Mouse (Mus musculus): ENCODE results near the gene Bpgm.

Gene Bpgm

DNA sequence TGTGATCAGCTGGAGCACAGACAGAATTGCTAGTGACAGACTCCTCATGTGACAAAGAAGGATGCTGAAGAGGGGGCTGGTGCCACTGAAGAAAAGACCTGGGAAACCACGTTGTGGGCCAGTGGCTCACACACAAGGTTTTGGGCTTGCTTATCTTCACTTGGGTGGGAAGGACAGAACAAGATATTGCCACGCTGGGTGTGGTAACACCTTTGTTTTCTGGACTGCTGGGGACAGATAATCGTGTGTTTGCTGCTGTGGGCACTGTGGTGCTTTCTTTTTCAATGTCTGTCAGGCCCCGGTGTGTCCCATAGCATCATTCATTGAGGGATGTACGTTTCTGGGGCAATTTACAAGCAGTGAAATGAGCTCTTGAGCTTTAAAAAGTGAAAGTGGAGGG, 41.7 kb downstream of the Bpgm start:
- in situ Hi-C loops (cut with MboI; ENCODE audit: low pct_unique_long_range_greater_than_20kb in 1 of 2, low sequenced_read_pairs in 2 of 2, unreplicated experiment in 1 of 2) = loop anchor here in 1 of 2 experiments (25.0 kb wide), 1 partner anchor 395 kb away; the partner anchor contains the start of genes Stra8 and Wdr91

DNA sequence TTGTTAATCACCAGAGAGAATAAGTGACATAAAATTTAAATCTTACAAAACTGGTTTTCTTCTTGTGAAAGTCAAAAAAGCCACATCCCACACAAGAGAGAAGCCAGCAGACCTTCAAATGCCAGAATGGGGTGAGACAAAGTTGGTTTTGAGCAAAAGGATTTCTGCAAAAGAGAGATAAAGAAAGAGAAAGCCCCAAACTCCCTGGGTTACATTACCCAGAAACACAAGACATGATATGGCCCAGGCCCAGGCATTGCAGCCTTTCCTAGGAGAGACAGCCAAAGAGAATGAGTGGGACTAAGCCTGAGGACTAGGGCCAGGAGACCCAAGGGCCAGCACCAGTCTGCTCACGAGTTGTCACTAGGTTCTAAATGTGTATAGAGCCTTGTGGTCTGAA, 43.1 kb downstream of the Bpgm start:
- in situ Hi-C loops (cut with MboI; ENCODE audit: low pct_unique_long_range_greater_than_20kb in 1 of 2, low sequenced_read_pairs in 2 of 2, unreplicated experiment in 1 of 2) = loop anchor here in 1 of 2 experiments (25.0 kb wide), 1 partner anchor 393 kb away; the partner anchor contains the start of genes Stra8 and Wdr91

DNA sequence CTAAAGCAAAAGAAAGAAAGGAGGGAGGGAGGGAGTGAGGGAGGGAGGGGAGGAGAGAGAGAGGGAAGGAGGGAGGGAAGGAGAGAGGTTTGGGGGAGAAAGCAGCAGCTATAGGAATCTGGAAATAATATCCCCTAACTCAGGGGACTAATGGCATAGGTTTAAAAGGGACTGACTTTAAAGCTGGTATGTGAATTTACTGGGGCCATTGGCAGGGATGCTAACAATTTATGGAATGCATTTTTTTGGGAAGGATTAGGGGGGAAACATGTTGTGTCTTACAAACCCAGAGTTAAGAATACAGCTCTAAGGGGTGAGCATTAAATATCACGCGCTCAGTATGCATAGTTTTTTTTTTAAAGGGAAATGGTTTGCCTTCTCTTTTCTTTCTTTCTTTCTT, 44.5 kb downstream of the Bpgm start:
- in situ Hi-C loops (cut with MboI; ENCODE audit: low pct_unique_long_range_greater_than_20kb in 1 of 2, low sequenced_read_pairs in 2 of 2, unreplicated experiment in 1 of 2) = loop anchor here (10.0 to 25.0 kb wide), 2 partner anchors 234 to 392 kb away; partner anchors contain the start of genes Stra8 (in 1 of the 2) and Wdr91 (in 1 of the 2)

DNA sequence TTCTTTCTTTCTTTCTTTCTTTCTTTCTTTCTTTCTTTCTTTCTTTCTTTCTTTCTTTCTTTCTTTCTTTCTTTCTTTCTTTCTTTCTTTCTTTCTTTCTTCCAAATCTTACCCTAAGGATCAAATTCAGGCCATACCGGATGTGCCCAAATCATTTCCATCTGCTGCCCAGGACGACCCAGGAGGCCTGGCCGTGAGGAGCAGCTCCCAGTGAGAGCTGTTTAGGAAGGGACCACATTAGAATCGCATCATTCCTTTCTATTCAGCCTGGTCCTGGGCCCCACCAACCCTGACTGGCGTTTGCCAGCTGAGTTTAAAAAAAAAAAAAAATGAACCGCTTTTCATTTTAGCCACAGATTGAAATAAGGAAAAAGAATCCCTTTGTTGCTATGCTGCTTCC, 44.9 kb downstream of the Bpgm start:
- in situ Hi-C loops (cut with MboI; ENCODE audit: low pct_unique_long_range_greater_than_20kb in 1 of 2, low sequenced_read_pairs in 2 of 2, unreplicated experiment in 1 of 2) = loop anchor here (10.0 to 25.0 kb wide), 2 partner anchors 234 to 391 kb away; partner anchors contain the start of genes Stra8 (in 1 of the 2) and Wdr91 (in 1 of the 2)

DNA sequence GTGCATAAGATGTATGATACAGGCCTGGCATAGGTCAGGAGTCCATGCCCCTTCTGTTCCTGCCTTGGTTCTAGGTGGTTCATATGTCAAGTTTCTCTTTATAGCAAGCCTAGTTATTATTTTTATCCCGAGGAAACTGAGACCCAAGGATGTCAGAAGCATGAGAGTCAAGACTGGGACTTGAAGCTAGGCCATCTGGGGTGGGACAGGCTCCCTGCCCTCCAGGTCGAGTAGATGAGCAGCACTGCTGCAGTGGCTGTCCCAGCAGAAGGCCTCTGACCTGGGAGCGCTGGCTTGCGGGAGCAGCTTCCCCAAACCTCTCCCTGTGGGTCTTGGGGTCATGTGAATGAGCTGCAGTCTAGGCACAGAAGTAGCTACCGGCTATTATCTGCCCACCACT, 47.5 kb downstream of the Bpgm start:
- in situ Hi-C loops (cut with MboI; ENCODE audit: low pct_unique_long_range_greater_than_20kb in 1 of 2, low sequenced_read_pairs in 2 of 2, unreplicated experiment in 1 of 2) = loop anchor here (10.0 to 25.0 kb wide), 2 partner anchors 231 to 389 kb away; partner anchors contain the start of genes Stra8 (in 1 of the 2) and Wdr91 (in 1 of the 2)

DNA sequence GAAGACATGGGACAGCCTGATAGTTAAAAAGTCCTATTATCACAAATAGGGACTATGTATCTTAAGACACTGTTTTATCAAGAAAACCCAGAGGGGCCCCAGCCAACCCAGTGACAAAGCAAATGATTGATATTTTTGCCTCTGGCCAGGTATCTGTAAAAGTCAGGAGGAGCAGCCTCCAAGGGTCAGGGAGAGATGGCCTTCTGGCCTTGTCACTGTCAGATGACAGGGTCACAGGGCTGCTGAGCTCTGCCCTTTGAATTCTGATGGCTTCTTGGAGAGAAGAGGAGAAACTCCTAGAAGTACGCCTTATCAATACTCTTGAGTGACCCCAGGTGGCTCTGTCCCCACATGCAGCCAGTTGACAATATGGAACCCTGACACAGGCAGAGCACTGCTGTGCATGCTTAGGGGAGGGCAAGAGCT, 49.5 kb downstream of the Bpgm start:
- in situ Hi-C loops (cut with MboI; ENCODE audit: low pct_unique_long_range_greater_than_20kb in 1 of 2, low sequenced_read_pairs in 2 of 2, unreplicated experiment in 1 of 2) = loop anchor here in 1 of 2 experiments (10.0 kb wide), 1 partner anchor 229 kb away; no protein-coding TSS in a partner anchor

DNA sequence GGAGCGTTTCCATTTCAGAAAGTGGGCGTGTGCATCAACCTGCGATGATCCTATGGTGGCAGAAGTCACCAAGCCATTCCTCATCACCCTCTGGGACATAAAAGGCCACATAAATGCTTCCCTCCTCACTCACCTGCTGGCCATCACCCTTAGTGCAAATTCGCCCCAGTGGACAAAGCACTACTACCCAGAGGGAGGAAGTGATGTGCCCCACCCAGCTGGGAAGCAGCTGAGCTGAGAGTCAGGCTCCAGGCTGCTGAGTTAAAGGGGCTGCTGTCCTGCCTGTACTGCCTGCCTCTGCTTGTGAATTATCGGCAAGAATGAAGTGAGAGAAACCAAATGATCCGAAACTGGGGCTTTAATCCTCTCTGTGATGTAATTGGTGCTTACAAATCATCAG, 49.9 kb downstream of the Bpgm start:
- in situ Hi-C loops (cut with MboI; ENCODE audit: low pct_unique_long_range_greater_than_20kb in 1 of 2, low sequenced_read_pairs in 2 of 2, unreplicated experiment in 1 of 2) = loop anchor here in 1 of 2 experiments (10.0 kb wide), 1 partner anchor 229 kb away; no protein-coding TSS in a partner anchor

DNA sequence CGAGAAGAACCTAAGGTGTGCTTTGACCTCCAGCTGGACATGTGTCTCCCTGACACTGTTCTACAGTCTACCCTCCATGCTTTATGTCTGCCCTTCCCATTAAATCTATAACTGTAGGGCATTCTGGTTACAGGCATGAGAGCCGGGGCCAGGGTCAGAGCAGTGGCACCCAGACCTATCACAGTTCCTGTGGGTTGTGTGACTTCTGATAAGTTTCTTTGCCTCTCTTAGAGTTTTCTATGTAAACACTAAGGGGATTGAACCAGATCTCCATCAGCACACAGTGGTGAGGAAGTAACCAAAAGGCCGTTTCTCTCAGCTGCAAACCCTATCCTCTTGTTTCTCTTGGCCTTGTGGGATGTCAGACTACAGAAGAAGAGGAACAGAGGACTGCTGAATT, 50.4 kb downstream of the Bpgm start:
- in situ Hi-C loops (cut with MboI; ENCODE audit: low pct_unique_long_range_greater_than_20kb in 1 of 2, low sequenced_read_pairs in 2 of 2, unreplicated experiment in 1 of 2) = loop anchor here in 1 of 2 experiments (10.0 kb wide), 1 partner anchor 228 kb away; no protein-coding TSS in a partner anchor

DNA sequence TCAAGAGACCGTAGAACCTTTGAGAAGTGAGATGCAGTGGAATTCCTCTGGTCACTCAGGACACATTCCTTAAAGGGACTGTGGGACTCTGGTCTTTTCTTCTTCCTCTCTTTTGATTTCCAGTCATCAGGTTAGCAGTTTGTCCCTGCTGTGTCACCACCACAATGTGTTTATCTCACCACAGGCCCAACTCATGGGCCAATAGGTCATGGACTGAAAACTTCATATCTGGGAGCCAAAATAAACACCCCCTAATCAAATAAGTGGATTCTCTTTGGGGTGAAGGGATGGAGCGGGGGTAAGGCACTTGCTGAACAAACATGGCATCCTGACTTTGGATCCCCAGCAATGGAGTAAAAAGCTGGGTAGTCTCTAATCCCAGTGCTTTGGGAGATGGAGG, 52.1 kb downstream of the Bpgm start:
- in situ Hi-C loops (cut with MboI; ENCODE audit: low pct_unique_long_range_greater_than_20kb in 1 of 2, low sequenced_read_pairs in 2 of 2, unreplicated experiment in 1 of 2) = loop anchor here in 1 of 2 experiments (10.0 kb wide), 1 partner anchor 227 kb away; no protein-coding TSS in a partner anchor

DNA sequence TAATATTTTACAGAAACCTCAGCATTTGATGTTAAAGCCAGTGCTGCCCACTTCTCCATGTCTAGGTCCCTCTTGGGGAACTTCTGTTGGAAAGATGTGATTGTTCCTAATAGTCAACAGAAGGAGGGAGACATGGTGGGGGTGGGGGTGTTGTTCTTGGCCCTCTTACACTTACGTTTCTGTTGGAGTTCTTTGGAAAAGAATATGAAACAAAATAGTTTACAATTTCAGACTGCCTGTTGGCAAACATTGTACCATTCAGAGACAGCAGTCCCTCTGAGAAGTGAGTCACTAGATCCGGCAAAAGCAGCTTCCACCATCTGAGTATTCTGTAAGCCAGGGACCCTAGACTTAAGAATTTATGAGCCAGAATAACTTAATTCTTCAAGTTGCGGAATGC, 54.0 kb downstream of the Bpgm start:
- in situ Hi-C loops (cut with MboI; ENCODE audit: low pct_unique_long_range_greater_than_20kb in 1 of 2, low sequenced_read_pairs in 2 of 2, unreplicated experiment in 1 of 2) = loop anchor here in 1 of 2 experiments (10.0 kb wide), 1 partner anchor 225 kb away; no protein-coding TSS in a partner anchor

DNA sequence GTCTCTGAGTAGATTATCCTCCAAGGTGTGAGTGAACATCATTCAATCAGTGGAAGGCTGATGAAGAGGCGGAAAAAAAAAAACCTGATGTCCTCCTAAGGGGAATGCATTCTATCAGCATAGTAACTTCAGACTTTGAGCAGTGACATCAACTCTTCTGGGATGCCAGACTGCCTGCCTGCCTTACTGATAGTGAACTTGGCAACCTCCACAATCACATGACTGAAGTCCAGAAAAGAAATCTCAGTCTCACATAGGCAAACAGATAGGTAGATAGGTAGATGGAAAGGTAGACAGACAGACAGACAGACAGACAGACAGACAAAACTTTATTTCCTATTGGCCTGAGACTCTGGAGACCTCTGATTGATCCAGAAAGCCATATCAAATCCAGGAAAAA, 57.0 kb downstream of the Bpgm start:
- in situ Hi-C loops (cut with MboI; ENCODE audit: low pct_unique_long_range_greater_than_20kb in 1 of 2, low sequenced_read_pairs in 2 of 2, unreplicated experiment in 1 of 2) = no loop called here

DNA sequence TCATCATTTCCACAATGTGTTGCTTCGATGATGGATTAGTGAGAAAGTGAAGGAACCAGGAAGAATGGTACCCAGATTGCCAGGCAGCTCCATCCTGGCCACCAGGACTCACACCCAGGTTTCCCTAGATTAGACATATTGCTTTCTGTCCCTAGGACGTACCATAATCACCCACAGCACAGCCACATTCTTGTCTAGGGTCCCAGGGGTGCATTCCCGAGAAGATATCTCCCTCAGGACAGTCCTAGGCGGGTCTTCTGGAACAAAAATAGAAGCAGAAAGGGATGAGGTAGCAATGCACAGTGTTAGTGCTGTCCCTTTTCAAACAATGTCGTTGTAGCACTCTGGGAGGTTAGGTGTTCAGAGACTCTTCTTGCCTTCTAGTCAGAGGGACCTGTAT, 57.9 kb downstream of the Bpgm start:
- in situ Hi-C loops (cut with MboI; ENCODE audit: low pct_unique_long_range_greater_than_20kb in 1 of 2, low sequenced_read_pairs in 2 of 2, unreplicated experiment in 1 of 2) = no loop called here

DNA sequence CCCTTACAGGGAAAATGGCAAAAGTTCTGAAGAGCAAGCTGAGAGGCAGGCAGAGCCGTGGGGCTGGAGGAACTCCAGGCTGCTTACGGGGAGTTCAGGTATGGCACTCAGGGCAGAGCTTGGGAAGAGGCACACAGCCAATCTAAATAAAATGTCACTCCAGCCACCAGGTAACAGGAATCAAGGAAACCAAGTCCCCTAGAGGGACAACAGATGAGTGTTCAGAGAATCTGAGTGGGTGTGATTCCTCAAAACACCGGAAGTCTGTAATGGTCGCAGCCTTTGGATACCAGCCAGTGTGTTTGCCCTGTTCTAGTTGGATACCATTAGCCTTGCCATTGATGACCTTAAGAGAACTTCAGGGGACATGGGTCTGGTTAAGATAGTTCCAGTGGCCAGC, 66.9 kb downstream of the Bpgm start:
- in situ Hi-C loops (cut with MboI; ENCODE audit: low pct_unique_long_range_greater_than_20kb in 1 of 2, low sequenced_read_pairs in 2 of 2, unreplicated experiment in 1 of 2) = no loop called here

DNA sequence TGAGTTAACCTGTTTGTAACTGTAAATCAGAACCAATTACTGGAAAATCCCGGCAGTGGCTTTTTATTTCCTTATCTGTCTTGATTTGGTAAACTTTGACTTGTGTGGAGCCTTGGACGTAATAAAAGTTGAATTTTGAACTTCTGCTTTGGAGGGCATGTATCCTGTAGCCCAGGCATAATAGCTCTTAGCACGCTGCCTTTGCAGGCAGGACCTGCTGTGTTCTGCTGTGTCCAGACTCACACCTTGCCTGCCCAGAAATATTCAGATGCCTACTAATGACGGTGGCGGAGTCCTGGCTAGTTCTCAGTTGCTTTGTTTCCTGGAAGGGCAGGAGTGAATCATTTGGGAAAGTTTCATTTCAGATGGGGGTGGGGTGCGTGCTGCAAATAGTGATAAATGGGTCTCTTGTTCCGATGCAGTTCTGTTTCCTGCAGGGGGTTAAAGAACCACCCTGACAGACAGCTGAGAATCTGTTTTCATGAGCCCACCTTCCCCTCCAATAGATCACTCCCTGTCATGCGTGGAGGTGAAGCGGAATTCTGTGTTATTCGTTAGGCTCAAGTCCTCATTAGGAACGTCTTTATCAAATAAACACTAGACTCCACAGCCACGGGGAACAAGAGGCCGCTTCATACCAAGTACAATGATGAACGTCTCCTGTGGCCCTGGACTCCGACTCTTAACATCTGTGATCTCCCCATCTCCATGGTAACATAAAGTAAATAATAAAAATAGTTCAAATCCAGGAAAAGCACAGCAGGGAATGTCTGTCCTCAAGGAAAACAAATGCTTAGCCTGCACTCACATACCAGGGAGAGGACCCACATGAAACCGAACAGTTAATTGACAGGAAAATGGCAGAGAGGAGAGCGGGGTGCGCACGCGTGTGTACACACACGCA, 67.5 kb downstream of the Bpgm start:
- in situ Hi-C loops (cut with MboI; ENCODE audit: low pct_unique_long_range_greater_than_20kb in 1 of 2, low sequenced_read_pairs in 2 of 2, unreplicated experiment in 1 of 2) = no loop called here

DNA sequence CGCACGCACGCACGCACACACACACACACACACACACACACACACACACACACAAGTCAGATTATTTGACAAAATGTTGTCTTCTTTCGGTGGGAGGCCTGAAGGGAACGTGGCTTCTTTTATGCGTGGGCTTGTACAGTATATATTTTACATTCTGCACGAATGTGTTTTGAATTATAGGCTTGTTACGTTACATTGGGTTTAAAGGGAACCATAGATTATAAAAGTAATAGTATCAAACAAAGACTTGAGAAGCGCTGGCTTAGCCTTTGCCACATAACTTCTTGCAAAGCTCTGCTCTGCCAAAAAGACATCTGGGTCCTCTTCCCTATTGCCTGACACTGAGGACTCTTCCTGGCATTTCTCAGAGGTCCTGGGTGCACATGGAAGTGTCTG, 68.2 kb downstream of the Bpgm start:
- in situ Hi-C loops (cut with MboI; ENCODE audit: low pct_unique_long_range_greater_than_20kb in 1 of 2, low sequenced_read_pairs in 2 of 2, unreplicated experiment in 1 of 2) = no loop called here

DNA sequence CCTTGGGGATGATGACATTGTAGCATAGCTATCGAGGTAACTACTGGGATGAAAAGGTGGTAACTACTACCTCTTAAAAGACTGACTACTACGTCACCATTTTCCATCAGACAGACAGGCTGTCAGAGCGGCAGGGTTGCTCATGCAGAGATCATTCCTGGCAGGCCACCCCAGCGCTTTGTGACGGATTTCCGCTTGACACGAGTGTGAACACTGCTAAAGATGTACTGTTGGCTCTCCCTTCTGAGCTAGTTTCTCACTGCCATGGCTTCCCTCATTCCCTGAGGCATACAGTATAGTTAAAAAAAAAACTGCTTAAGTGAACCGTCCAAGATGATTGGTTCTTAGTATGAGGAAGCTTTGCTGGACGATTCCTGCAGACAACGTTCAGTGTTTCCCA, 69.3 kb downstream of the Bpgm start:
- in situ Hi-C loops (cut with MboI; ENCODE audit: low pct_unique_long_range_greater_than_20kb in 1 of 2, low sequenced_read_pairs in 2 of 2, unreplicated experiment in 1 of 2) = no loop called here

DNA sequence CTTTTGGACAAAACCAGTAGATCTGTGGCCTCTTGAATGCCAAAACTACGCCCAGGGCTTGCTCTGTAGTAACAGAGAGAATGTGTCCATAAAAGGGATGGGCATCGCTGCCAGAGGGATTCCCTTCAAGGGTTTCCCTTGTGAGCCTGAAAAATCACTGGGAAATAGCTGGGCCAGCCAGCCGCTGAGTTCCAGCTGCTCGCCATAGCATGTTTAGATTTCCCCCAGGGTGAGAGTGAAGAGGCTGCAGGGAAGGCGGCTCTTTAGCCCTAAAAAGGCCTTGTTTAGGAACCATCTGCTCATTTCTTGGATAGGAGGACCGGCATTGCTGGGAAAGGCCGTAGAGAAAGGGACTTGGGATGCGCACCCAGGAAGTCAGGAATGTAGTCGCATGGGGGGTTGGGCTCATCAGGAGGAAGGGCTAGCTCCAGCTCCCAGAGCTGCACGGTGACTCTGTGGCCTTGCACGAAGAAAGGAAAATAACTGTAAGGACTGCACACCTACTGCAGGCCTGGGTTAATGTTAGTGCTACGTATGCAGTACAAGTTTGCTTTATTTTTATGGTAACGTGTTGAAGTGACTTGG, 72.5 kb downstream of the Bpgm start:
- in situ Hi-C loops (cut with MboI; ENCODE audit: low pct_unique_long_range_greater_than_20kb in 1 of 2, low sequenced_read_pairs in 2 of 2, unreplicated experiment in 1 of 2) = no loop called here

DNA sequence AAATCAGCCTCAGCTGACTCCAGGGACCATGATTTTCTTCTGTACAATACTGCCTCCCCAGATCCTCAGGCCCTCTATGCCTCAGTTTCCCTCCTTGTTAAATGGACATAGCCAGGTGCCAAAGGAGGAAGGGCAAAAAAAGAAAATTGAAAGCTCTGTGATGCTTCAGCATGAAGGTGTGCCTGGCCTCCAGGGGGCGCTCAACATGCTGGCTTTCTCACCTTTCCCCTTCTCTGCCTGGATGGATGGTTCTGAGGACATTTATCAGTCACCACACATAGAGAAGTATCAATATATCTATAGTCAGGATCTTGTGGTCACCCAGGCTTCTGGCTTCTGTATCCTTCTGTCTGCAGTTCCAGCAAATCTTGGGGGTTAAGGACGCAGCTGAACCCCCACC, 73.0 kb downstream of the Bpgm start:
- in situ Hi-C loops (cut with MboI; ENCODE audit: low pct_unique_long_range_greater_than_20kb in 1 of 2, low sequenced_read_pairs in 2 of 2, unreplicated experiment in 1 of 2) = no loop called here

DNA sequence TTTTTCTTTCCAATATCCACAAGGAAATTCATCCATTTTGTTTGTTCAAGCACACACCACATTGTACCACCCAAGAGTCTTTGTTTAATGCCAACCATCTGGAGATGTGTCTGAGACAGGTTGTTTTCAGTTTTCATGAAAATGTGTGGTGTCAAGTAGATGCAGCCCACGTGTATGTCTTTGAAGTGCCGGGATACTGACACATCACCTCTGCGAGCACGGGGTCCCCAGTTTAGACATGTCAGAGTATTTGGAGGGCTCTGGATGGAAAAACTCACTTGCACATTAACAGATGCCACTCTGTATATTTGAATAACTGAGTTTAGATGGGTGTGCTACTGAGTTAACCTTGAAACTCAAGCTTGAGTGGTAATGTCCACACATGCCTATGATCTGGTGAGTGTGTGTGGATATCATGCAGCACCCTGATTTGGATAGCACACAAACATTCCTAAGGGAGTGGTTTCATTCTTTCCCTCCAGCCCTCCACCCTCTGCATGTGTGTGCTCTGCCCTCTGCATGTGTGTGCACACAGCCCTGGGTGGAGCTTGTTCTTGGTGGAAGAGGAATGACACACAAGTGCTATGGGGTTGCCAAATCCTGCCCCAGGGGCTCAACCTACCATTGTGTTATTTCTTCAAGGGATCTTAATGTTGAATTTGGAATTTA, 76.6 kb downstream of the Bpgm start:
- in situ Hi-C loops (cut with MboI; ENCODE audit: low pct_unique_long_range_greater_than_20kb in 1 of 2, low sequenced_read_pairs in 2 of 2, unreplicated experiment in 1 of 2) = no loop called here

Data from mouse embryonic stem cell (cell line).